Mouse (Mus musculus) activated CD4-positive, CD25-positive, alpha-beta regulatory T cell (primary cell): ENCODE data around the gene Cd244a. TPM values are rescaled to one million over a fixed set of nuclear protein-coding genes. Genes with fewer than 3 reads are reported as not detected.

Experiments
- polyA plus RNA-seq, 2 experiments: library from polyadenylated mRNA; unstranded; fragments of 100-300 nt; shearing (Covaris generic); gene quantifications; one replicate each; pipeline ENCODE4 v1.2.1; 2017

Cd244a gene
- under 1 TPM; 0.66 to 0.70 TPM for polyA plus RNA-seq

DNA sequence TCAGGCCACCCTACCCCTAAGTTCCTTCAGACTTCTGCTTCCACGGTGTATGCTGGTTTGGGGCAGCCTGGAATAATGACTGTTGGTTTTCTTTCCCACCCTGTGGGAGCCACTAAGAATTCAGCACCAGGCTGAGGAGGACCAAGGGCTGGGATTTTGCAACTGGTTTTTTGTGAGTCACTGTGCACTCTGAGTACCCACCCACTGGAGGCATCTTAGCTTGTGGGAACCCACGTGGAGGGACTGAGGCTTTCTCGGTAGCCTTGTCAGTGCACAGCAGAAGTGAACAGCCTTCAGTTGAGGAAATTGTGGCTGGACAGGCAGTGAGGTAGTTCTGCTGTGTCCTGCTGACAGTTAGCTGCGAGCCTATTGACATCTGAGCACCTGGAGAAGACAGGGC lies at the start of gene Cd244a:
TSS of gene Cd244a (plus strand) at position 296 of the 400 bp plus-strand sequence.

DNA sequence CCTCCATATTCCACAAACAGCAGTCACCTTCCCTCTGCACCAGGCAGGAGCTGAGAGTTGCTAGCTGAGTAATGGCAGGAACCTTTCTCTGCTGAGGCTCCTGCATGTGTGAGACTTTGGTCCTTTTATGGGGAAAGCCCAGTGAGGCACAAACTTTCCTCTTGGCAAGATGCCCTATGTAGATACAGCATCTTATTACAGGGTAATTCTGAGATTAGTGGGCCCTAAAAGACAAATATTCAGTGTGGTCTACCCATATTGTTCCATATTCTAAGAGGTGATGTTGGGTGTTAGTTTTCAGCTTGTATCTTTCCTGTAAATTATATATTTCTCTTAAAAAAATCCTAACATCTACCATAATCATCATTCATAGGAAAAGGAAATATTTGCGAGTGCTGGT lies 23.8 kb upstream of the Cd244a start, which contains the start of gene Itln1:
TSS of gene Itln1 (minus strand) at position 101 of the 400 bp plus-strand sequence.

GRCm38 (mm10) chr1:171607176-171607575 lies 48.2 kb downstream of the Cd244a start, which contains the start of gene Ly9:
Gene Ly9 (minus strand): TSS chr1:171607410.

DNA sequence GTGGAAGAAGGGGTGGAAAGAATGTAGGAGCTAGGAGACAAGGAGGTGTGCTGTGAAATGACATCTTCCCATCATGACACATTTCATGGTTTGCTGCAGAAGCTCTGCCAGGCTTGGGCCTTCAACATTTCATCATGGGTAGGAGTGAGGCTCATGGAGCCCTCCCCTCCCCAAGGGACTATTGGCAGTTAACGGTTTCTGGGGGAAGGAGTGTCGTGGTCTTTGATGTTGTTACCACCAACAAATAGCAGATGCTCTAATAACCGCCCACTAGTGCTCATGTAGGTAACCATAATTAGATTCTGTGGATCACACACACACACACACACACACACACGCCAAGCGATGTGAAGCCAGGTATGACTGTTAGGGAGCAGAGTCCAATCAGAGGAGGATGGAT lies 93.7 kb downstream of the Cd244a start, which contains the start of gene Slamf7:
TSS of gene Slamf7 (minus strand) at position 302 of the 400 bp plus-strand sequence.

Other genes with a start within 250 kb of the Cd244a start
- gene Dedd, start 230.0 kb upstream of the Cd244a start, polyA plus RNA-seq = 10 to 100 TPM; 40.2 to 44.0 TPM
- gene Nit1, start 213.5 kb upstream of the Cd244a start, polyA plus RNA-seq = 10 to 100 TPM; 36.3 to 41.8 TPM
- gene Pfdn2, start 213.5 kb upstream of the Cd244a start, polyA plus RNA-seq = 10 to 100 TPM; 65.0 to 93.5 TPM
- gene Klhdc9, start 198.4 kb upstream of the Cd244a start, polyA plus RNA-seq = under 1 TPM in 1 of 2 experiments, not detected in 1; 0.58 TPM
- gene Nectin4, start 189.1 kb upstream of the Cd244a start, polyA plus RNA-seq = under 1 TPM; 0.08 to 0.23 TPM
- gene Arhgap30, start 170.2 kb upstream of the Cd244a start, polyA plus RNA-seq = 100 to 1,000 TPM; 122 to 173 TPM
- 10 to 100 TPM; 63.4 to 64.5 TPM for gene Usf1, start 147.9 kb upstream of the Cd244a start, polyA plus RNA-seq
- gene Tstd1, start 140.3 kb upstream of the Cd244a start, polyA plus RNA-seq = 1 to 10 TPM; 2.0 to 4.2 TPM
- gene F11r, start 121.7 kb upstream of the Cd244a start, polyA plus RNA-seq = under 1 TPM; 0.24 to 0.96 TPM
- 10 to 100 TPM; 10.7 to 12.7 TPM for gene Alyref2, start 55.7 kb upstream of the Cd244a start, polyA plus RNA-seq
- gene Itln1, start 23.9 kb upstream of the Cd244a start, polyA plus RNA-seq = not detected
- gene Ly9, start 48.2 kb downstream of the Cd244a start, polyA plus RNA-seq = 100 to 1,000 TPM; 138 to 139 TPM
- gene Slamf7, start 93.8 kb downstream of the Cd244a start, polyA plus RNA-seq = 10 to 100 TPM in 1 of 2 experiments, 1 to 10 TPM in 1; 9.4 to 18.5 TPM
- gene Cd48, start 122.8 kb downstream of the Cd244a start, polyA plus RNA-seq = 100 to 1,000 TPM; 364 to 636 TPM
- gene Slamf1, start 207.9 kb downstream of the Cd244a start, polyA plus RNA-seq = 10 to 100 TPM; 52.5 to 76.3 TPM